Mouse (Mus musculus): ENCODE results near the gene Atp6v0d1. TPM values are rescaled to one million over a fixed set of nuclear protein-coding genes. Genes with fewer than 3 reads are reported as not detected.

The Atp6v0d1 gene
- polyA plus RNA-seq, 1 experiment from 2014 or later = 52.4 TPM

- 81% methylated on average over 3 of the region's 3 CpGs for WGBS (ENCODE audit: insufficient replicate concordance)
- Histone ChIP-seq H3K27me3 (no peaks in the 10 kb centered on the region), H3K9me3 (replicated peaks) (no peaks in the 10 kb centered on the region), H3K36me3 (replicated peaks) (peaks cover 52% of the 10 kb centered on the region), H3K4me2 (no peak overlapping the region), H3K4me3 (replicated peaks) (no peak overlapping the region), H3K9ac (no peak overlapping the region), H3K4me1 (replicated peaks) (peaks cover 61% of the 10 kb centered on the region), H3K27ac (replicated peaks) (no peak overlapping the region)
- no peak for ATAC-seq (ENCODE audit: insufficient read depth)
Measured at GRCm38 (mm10) chr8:105536546-105536945, 29.3 kb downstream of the Atp6v0d1 start.

GRCm38 (mm10) chr8:105533892-105534329 is 31.9 kb downstream of the Atp6v0d1 start:
- H3K27ac ChIP-seq (replicated peaks) = peak overlapping the region; percentile 42
- WGBS (ENCODE audit: insufficient replicate concordance) = 8% methylated on average over 1 of the region's 1 CpGs
- H3K36me3 ChIP-seq (replicated peaks) = peaks cover 71% of the 10 kb centered on the region
- H3K9me3 ChIP-seq (replicated peaks) = no peaks in the 10 kb centered on the region
- no peak overlapping the region for H3K9ac ChIP-seq
- ATAC-seq (ENCODE audit: insufficient read depth) = peak; percentile 64
- H3K27me3 ChIP-seq = no peaks in the 10 kb centered on the region
- H3K4me1 ChIP-seq (replicated peaks) = peaks cover 39% of the 10 kb centered on the region
- no peak overlapping the region for H3K4me2 ChIP-seq
- H3K4me3 ChIP-seq (replicated peaks) = no peak overlapping the region

DNA sequence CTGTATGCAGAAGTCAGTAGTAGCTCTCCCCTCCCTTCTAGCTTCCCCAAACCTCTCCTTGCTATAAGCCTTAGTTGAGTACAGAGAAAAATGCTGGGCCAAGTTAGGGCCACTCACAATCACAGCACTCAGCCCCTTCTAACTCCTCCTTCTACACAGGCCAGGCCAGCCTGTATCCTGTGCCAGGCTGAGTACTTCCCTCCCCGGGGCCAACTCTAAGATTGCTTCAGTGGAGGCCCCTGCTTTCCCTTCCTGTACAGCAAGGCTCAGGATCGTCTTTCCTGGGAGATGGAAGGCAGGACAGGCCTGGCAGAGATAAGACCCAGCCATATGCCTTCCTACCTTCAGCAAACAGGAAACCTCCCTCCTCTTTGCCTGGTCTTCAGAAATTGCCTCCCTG is 32.4 kb downstream of the Atp6v0d1 start:
- 0 out of 2 replicates have a peak, but pooled peaks have one; percentile 23 for ATAC-seq (ENCODE audit: insufficient read depth)
- Histone ChIP-seq H3K4me3 (replicated peaks) (no peak overlapping the region), H3K4me2 (no peak overlapping the region), H3K36me3 (replicated peaks) (peaks cover 68% of the 10 kb centered on the region), H3K27me3 (no peaks in the 10 kb centered on the region), H3K4me1 (replicated peaks) (peaks cover 37% of the 10 kb centered on the region), H3K27ac (replicated peaks) (peak overlapping the region; percentile 42; the same call in 1 of the 2 replicates), H3K9me3 (replicated peaks) (no peaks in the 10 kb centered on the region), H3K9ac (no peak overlapping the region)
- WGBS (ENCODE audit: insufficient replicate concordance) = 11% methylated on average over 2 of the region's 2 CpGs

GRCm38 (mm10) chr8:105531774-105532173 is 34.1 kb downstream of the Atp6v0d1 start:
- Histone ChIP-seq H3K36me3 (replicated peaks) (peaks cover 64% of the 10 kb centered on the region), H3K27ac (replicated peaks) (no peak overlapping the region), H3K9ac (no peak overlapping the region), H3K27me3 (no peaks in the 10 kb centered on the region), H3K4me1 (replicated peaks) (peaks cover 42% of the 10 kb centered on the region), H3K4me3 (replicated peaks) (no peak overlapping the region), H3K9me3 (replicated peaks) (no peaks in the 10 kb centered on the region), H3K4me2 (no peak overlapping the region)
- ATAC-seq (ENCODE audit: insufficient read depth) = peak; percentile 47; the same call in 1 of the 2 replicates
- 48% methylated on average over 2 of the region's 2 CpGs for WGBS (ENCODE audit: insufficient replicate concordance)

GRCm38 (mm10) chr8:105529271-105529670 is 36.6 kb downstream of the Atp6v0d1 start:
- 73% methylated on average over 3 of the region's 3 CpGs for WGBS (ENCODE audit: insufficient replicate concordance)
- H3K36me3 ChIP-seq (replicated peaks) = peaks cover 55% of the 10 kb centered on the region
- ATAC-seq (ENCODE audit: insufficient read depth) = no peak

GRCm38 (mm10) chr8:105528206-105528605 is 37.6 kb downstream of the Atp6v0d1 start:
- ATAC-seq (ENCODE audit: insufficient read depth) = no peak
- H3K36me3 ChIP-seq (replicated peaks) = peaks cover 62% of the 10 kb centered on the region
- H3K27me3 ChIP-seq = no peaks in the 10 kb centered on the region
- H3K27ac ChIP-seq (replicated peaks) = no peak overlapping the region
- H3K4me1 ChIP-seq (replicated peaks) = peaks cover 30% of the 10 kb centered on the region
- 94% methylated on average over 1 of the region's 1 CpGs for WGBS (ENCODE audit: insufficient replicate concordance)
- no peaks in the 10 kb centered on the region for H3K9me3 ChIP-seq (replicated peaks)
- H3K9ac ChIP-seq = no peak overlapping the region
- H3K4me3 ChIP-seq (replicated peaks) = no peak overlapping the region
- H3K4me2 ChIP-seq = no peak overlapping the region

More at GRCm38 (mm10) chr8:105529271-105529670, 36.6 kb downstream of the Atp6v0d1 start:
- no peak overlapping the region for H3K4me2 ChIP-seq
- H3K27me3 ChIP-seq = no peaks in the 10 kb centered on the region
- peaks cover 33% of the 10 kb centered on the region for H3K4me1 ChIP-seq (replicated peaks)
- no peaks in the 10 kb centered on the region for H3K9me3 ChIP-seq (replicated peaks)
- no peak overlapping the region for H3K9ac ChIP-seq
- no peak overlapping the region for H3K4me3 ChIP-seq (replicated peaks)
- no peak overlapping the region for H3K27ac ChIP-seq (replicated peaks)

DNA sequence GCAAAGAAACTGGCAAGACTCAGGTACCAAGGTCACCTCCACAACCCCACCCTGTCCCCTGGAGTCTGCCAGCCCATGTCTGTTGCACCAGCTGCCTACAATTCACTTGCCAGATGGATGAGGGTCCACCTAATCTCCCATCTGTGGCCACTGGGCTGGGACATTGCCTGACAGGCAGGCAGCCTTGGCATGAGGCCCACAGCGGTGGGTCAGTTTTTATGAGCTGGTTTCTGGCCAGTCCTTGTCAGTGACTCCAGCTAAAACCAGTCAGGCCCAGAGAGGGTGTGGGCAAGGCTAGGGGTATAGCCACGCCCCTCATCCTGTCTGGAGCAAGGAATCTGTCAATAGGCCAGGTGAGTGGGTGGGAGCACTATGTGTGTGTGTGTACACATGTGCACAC is 38.7 kb downstream of the Atp6v0d1 start:
- no peak for ATAC-seq (ENCODE audit: insufficient read depth)
- Histone ChIP-seq H3K27ac (replicated peaks) (no peak overlapping the region), H3K4me2 (no peak overlapping the region), H3K27me3 (no peaks in the 10 kb centered on the region), H3K36me3 (replicated peaks) (peaks cover 73% of the 10 kb centered on the region), H3K9ac (no peak overlapping the region), H3K4me3 (replicated peaks) (no peak overlapping the region), H3K4me1 (replicated peaks) (peaks cover 25% of the 10 kb centered on the region), H3K9me3 (replicated peaks) (no peaks in the 10 kb centered on the region)
- WGBS (ENCODE audit: insufficient replicate concordance) = 74% methylated on average over 2 of the region's 2 CpGs

DNA sequence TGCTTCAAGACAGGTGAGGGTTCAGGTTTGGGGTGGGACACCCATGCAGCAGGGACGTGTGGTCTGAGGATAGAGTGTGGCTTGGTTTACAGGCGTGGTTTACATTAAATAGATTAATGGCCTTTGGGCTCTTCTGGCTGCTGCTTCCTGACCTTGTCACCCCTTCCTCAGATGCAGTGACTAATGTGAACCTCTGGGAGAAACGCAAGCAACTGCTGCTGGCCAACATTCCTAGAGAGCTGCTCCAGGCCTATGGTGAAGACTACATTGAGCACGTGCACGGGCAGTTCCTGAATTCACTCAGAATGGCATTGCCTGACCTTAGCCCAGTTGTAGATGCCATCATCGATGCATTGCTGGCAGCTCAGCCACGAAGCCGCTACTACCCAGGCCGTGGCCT is 43.0 kb downstream of the Atp6v0d1 start:
- Histone ChIP-seq H3K27me3 (peaks cover 34% of the 10 kb centered on the region), H3K36me3 (replicated peaks) (peaks cover 40% of the 10 kb centered on the region), H3K9ac (no peak overlapping the region), H3K4me2 (no peak overlapping the region), H3K27ac (replicated peaks) (no peak overlapping the region), H3K9me3 (replicated peaks) (no peaks in the 10 kb centered on the region), H3K4me3 (replicated peaks) (no peak overlapping the region), H3K4me1 (replicated peaks) (peaks cover 55% of the 10 kb centered on the region)
- 63% methylated on average over 9 of the region's 9 CpGs for WGBS (ENCODE audit: insufficient replicate concordance)
- ATAC-seq (ENCODE audit: insufficient read depth) = no peak

GRCm38 (mm10) chr8:105521995-105522769 is 43.7 kb downstream of the Atp6v0d1 start:
- H3K4me3 ChIP-seq (replicated peaks) = no peak overlapping the region
- H3K9ac ChIP-seq = no peak overlapping the region
- H3K27me3 ChIP-seq = peaks cover 42% of the 10 kb centered on the region
- H3K4me1 ChIP-seq (replicated peaks) = peaks cover 57% of the 10 kb centered on the region
- H3K9me3 ChIP-seq (replicated peaks) = no peaks in the 10 kb centered on the region
- ATAC-seq (ENCODE audit: insufficient read depth) = no peak
- H3K27ac ChIP-seq (replicated peaks) = no peak overlapping the region
- H3K36me3 ChIP-seq (replicated peaks) = peaks cover 35% of the 10 kb centered on the region
- H3K4me2 ChIP-seq = no peak overlapping the region
- 82% methylated on average over 21 of the region's 21 CpGs for WGBS (ENCODE audit: insufficient replicate concordance)

GRCm38 (mm10) chr8:105521061-105521460 is 44.8 kb downstream of the Atp6v0d1 start:
- WGBS (ENCODE audit: insufficient replicate concordance) = 17% methylated on average over 3 of the region's 3 CpGs
- Histone ChIP-seq H3K27me3 (peaks cover 53% of the 10 kb centered on the region), H3K9me3 (replicated peaks) (no peaks in the 10 kb centered on the region), H3K4me3 (replicated peaks) (no peak overlapping the region), H3K4me1 (replicated peaks) (peaks cover 56% of the 10 kb centered on the region), H3K36me3 (replicated peaks) (peaks cover 31% of the 10 kb centered on the region), H3K27ac (replicated peaks) (no peak overlapping the region), H3K9ac (no peak overlapping the region), H3K4me2 (peak overlapping the region; percentile 6; the same call in 1 of the 2 replicates)
- ATAC-seq (ENCODE audit: insufficient read depth) = no peak

DNA sequence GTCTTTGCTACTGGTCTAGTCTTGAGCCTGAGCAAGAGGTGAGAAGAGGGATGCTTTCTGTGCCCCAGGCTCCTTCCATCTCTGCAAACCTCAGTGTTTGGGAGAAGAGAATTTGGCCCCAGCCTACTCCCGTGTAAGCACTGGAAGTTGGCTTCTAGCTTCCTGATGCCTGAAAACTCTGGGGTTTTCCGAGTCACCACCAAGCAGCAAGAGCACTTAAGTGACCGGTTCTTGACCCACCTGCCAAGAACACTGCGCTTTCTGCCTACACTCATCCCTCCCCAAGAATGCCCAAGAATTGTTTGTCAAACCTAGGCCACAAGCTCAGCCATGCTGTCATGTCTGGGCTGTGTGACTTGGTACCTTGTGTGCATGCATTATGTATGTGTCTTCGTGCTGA is 45.3 kb downstream of the Atp6v0d1 start:
- Histone ChIP-seq H3K4me1 (replicated peaks) (peaks cover 58% of the 10 kb centered on the region), H3K9me3 (replicated peaks) (no peaks in the 10 kb centered on the region), H3K27ac (replicated peaks) (no peak overlapping the region), H3K27me3 (peaks cover 57% of the 10 kb centered on the region), H3K9ac (no peak overlapping the region), H3K4me2 (no peak overlapping the region), H3K4me3 (replicated peaks) (no peak overlapping the region), H3K36me3 (replicated peaks) (peaks cover 31% of the 10 kb centered on the region)
- WGBS (ENCODE audit: insufficient replicate concordance) = 56% methylated on average over 5 of the region's 5 CpGs
- no peak for ATAC-seq (ENCODE audit: insufficient read depth)

All from liver, embryonic 15.5 days (tissue).